Mouse (Mus musculus): ENCODE measurements at regions not wholly inside any gene's neighbourhood (a gene's known extent, or its start where the extent isn't known, plus 50 kb on each side); places are given as distances from the start of the nearest gene placed in this dataset.

DNA sequence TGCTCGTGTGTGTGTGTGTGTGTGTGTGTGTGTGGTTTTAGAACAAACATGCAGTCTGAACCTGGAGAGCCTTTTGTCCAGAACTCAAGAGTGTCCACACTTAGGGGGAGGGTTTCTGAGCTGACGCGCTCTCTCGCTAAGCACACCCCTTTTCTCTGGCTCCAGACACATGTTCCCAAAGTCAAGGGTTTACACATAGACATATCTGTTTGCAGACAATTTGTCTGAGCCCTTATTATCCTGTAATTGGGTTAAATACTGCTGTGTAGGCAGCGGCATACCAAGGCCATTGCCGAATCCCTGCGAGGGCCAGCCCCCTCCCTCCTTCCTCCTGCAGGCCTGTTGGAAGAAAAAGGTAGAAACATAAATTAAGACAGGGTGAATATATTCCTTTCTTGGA is 190.4 kb downstream of the Cdc5l start:
- no peak for TF ChIP-seq POLR2A (IDR thresholded peaks at IDR 0.05; ENCODE audit: low read depth, low read length)
- TF ChIP-seq CTCF (conservative IDR thresholded peaks at IDR 0.05 in 1 of 2, IDR thresholded peaks at IDR 0.05 in 1 of 2; ENCODE audit: low read depth in 2 of 2, low read length in 2 of 2): no peak
- no peak for TF ChIP-seq MAZ (IDR thresholded peaks at IDR 0.05; ENCODE audit: low read depth, low read length)
- no peak for TF ChIP-seq MAFK (IDR thresholded peaks at IDR 0.05; ENCODE audit: insufficient replicate concordance, low read length)
- no peak for TF ChIP-seq EP300 (IDR thresholded peaks at IDR 0.05; ENCODE audit: low read length)
- TF ChIP-seq UBTF (IDR thresholded peaks at IDR 0.05; ENCODE audit: low read depth, low read length): no peak
- TF ChIP-seq ZNF384 (IDR thresholded peaks at IDR 0.05; ENCODE audit: low read depth, low read length): no peak
- TF ChIP-seq MAX (IDR thresholded peaks at IDR 0.05; ENCODE audit: low read length): no peak
- no peak for TF ChIP-seq SMC3 (IDR thresholded peaks at IDR 0.05; ENCODE audit: low read depth, low read length)
- TF ChIP-seq KAT2A (IDR thresholded peaks at IDR 0.05; ENCODE audit: insufficient replicate concordance, low read length): no peak
- TF ChIP-seq ZMIZ1 (IDR thresholded peaks at IDR 0.05; ENCODE audit: low read depth, low read length): no peak
- no peak for TF ChIP-seq TCF12 (IDR thresholded peaks at IDR 0.05; ENCODE audit: low read depth, low read length)
- TF ChIP-seq CHD2 (IDR thresholded peaks at IDR 0.05; ENCODE audit: low read length): no peak
